Mouse (Mus musculus) effector memory CD4-positive, alpha-beta T cell, adult 5 months (primary cell): ENCODE data around the gene Htatsf1. TPM values are rescaled to one million over a fixed set of nuclear protein-coding genes. Genes with fewer than 3 reads are reported as not detected.

Experiments
- polyA plus RNA-seq: library from polyadenylated mRNA; unstranded; fragments of 100-300 nt; shearing (Covaris generic); gene quantifications from one replicate; pipeline ENCODE4 v1.2.1, GENCODE M21; 2017

The Htatsf1 gene
- polyA plus RNA-seq = 62.7 TPM

DNA sequence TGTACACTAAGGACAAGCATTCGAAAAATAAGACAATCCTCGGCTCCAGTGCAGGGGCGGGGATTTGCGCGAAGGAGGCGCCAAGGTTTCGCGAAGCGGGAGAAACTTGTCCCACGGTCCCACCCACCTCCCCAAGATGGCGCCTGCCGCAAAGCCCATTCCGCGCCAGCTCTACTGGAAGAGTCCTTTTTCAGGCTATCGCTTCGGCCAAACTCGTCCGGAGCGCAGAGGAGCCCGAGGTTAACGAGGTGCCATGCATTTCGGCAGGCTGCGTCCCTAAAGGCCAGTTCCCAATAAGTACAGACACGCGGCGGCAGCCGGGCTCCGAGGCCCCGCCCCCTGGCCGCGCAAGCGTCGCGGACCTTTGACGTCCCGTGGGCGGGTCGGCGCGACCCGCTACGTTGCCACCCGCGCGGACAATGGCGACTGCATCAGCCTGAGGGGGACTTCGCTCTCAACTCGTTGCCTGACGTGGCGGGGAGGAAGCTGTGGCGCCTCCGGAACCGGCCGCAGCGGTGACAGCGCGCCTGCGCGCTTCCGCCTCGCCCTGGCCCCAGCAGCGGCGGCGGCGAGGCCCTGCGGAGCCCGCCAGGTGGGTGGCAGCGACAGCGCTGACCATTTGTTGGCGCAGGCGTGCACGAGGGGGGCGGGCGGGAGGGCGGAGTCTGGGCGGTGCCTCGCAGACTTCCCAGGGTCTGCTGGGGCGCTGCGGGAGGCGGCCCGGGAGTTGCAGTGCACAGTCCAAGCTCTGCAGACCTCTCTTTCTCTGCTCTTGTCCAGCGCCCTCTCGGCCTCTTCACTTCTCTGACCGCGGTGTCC lies at the start of gene Htatsf1:
Gene Htatsf1, plus strand, starts transcription at position 410 of the 819 bp plus-strand sequence.

DNA sequence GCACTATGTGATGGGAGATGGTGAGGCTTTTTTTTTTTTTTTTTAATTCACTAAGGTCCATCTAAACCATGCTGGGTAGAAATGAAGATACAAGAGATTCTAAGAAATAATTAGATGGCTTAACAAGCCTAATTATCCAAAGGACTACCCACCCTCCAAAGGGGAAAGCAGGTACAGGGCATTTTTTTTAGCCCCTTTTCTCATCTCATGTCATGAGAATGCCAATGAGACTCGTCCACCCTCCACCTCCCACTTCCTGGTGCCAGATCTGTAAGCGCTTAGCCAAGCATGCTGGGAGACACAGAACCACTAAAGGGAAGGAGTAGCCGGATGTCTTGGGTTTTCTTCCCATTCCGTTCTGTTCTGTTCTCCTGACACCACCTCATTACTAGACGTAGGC lies 10.6 kb upstream of the Htatsf1 start, which contains the start of gene Brs3:
Gene Brs3, plus strand, starts transcription at position 301 of the 400 bp plus-strand sequence.

DNA sequence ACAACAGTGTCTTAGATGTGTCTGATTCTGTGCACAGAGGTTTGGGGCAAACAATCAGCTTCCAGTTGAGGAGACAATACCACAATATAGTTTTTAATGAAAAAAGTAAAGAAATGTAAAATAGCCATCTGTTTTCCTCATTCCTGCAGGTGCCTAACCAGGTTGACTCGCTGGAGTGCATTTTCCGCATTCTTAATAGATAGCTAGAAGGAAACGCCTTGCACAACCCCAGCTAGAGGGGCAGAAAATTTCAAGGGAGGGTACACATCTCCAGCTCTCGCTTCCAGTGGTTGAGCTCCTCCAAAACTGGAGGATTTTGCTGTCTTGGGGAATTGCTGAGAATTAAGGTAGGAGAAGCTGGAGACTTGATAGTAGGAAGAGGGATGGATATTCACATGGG lies 34.4 kb downstream of the Htatsf1 start, which contains the start of gene Vgll1:
Gene Vgll1, plus strand, starts transcription at position 301 of the 400 bp plus-strand sequence.

Other genes with a start within 250 kb of the Htatsf1 start
- 0.25 TPM for gene Map7d3, start 231.3 kb upstream of the Htatsf1 start, polyA plus RNA-seq
- gene Adgrg4, start 183.4 kb upstream of the Htatsf1 start, polyA plus RNA-seq = not detected
- gene Brs3, start 10.5 kb upstream of the Htatsf1 start, polyA plus RNA-seq = not detected
- gene Vgll1, start 34.5 kb downstream of the Htatsf1 start, polyA plus RNA-seq = not detected
- gene Cd40lg, start 158.6 kb downstream of the Htatsf1 start, polyA plus RNA-seq = 752 TPM